Mouse (Mus musculus) heart, adult 2 months (tissue): ENCODE data around the gene Slc25a1.
A peak's percentile ranks its signal among the peaks of the same experiment; 100 is the strongest.

Experiments
- CTCF ChIP-seq: fragments of 200-600 bp; IDR thresholded peaks from 2 replicates; pipeline ENCODE4 v1.8.1; 2022; ENCODE audit warnings: antibody characterized with exemption, mild to moderate bottlenecking, moderate library complexity
- EP300 ChIP-seq: fragments of 200-500 bp; IDR thresholded peaks from 2 replicates; pipeline ENCODE4 v1.6.1; 2011; ENCODE audit warnings: low read depth, low read length, control low read depth; ENCODE audit not compliant: insufficient read depth
- POLR2A ChIP-seq: fragments of 200-500 bp; IDR thresholded peaks from 2 replicates; pipeline ENCODE4 v1.6.1; 2011; ENCODE audit warnings: mild to moderate bottlenecking, low read depth, low read length, control low read depth; ENCODE audit not compliant: insufficient read depth

- no peak for TF ChIP-seq EP300
- TF ChIP-seq CTCF = peak; percentile 79
- TF ChIP-seq POLR2A = no peak
Measured at GRCm38 (mm10) chr16:17928627-17929104, 647 bp upstream of the Slc25a1 start.
